Mouse (Mus musculus): ENCODE results near the gene Ctdsp1. TPM values are rescaled to one million over a fixed set of nuclear protein-coding genes. Genes with fewer than 3 reads are reported as not detected.

The Ctdsp1 gene
- total RNA-seq, 2 experiments from 2014 or later = 26.8 to 65.0 TPM

DNA sequence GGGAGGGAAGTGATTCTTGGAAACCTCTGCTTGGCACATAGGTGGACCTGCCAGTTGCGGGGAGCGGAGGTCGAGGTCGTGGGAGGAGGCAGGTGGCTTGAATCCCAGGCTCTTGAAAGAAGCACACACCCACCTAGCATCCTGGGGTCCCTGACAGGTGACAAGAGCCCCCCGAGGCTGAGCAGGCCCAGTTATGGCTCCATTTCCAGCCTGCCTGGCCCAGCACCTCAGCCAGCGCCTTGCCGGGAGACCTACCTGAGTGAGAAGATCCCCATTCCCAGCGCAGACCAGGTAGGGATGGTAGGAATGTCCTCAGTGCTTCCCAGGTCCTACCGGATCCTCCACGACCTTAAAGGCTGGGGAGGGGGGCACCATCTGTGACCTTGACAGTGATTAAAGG is 15.7 kb upstream of the Ctdsp1 start:
- no peak for ATAC-seq (replicated peaks; ENCODE audit: low FRiP score, poor library complexity, severe bottlenecking)

DNA sequence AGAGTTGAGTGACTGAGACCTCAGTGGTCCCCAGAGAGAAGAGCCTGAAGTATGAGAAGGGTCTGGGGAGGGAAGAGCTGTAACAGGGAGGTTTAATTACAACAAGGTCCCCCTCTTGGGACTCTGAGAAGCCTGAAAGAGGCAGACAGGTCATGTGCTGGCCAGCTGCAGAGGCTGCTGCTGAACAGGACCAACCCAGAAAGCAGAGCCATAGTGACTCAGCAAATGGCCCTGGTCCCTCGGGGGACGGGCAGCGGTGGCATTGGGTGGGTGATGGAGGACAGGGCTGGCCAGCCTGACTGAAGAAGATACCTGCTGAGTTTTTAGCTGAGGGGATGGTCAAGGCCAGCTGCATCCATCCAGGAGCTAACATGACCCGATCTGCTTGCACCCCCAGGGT is 14.9 kb upstream of the Ctdsp1 start:
- no peak for ATAC-seq (replicated peaks; ENCODE audit: low FRiP score, poor library complexity, severe bottlenecking)

DNA sequence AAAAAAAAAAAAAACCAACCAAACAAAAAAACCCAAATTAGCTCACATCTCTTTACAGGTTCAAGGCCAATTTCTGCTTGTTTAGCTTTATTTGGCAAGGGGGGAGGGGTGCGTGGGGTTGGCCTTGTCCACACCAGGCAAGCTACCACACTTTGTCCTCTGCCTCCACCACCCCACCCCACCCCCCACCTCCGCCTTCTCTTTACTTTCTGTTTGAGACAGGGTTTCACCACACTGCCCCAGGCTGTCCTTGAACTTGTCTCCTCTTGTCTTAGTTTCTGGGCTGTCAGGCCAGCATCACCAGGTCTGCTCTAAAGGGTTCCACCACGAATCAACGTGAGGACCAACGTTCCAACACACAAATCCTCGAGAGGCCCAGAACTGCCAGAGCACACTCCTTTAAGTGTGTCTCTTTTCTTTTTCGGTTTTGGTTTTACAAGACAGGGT is 12.2 kb upstream of the Ctdsp1 start:
- no peak for ATAC-seq (replicated peaks; ENCODE audit: low FRiP score, poor library complexity, severe bottlenecking)

DNA sequence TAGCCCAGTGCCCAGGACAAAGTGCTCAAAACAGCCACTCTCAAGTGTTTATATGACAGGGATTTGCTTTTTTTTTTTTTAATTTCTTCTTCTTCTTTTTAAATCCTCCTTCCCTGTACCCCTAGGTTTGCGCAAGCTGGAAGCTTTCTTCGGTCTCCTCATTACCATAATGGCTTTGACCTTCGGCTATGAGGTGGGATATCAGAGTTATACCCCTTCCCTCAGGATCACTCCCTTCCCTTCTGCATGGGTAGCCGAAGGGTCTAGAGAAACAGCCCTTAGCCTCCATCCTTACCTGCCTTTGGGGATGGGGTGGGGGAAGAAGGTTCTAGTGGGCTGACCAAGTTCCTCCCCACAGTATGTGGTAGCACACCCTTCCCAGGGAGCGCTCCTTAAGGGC is 10.8 kb upstream of the Ctdsp1 start:
- ATAC-seq (replicated peaks; ENCODE audit: low FRiP score, poor library complexity, severe bottlenecking) = no peak

DNA sequence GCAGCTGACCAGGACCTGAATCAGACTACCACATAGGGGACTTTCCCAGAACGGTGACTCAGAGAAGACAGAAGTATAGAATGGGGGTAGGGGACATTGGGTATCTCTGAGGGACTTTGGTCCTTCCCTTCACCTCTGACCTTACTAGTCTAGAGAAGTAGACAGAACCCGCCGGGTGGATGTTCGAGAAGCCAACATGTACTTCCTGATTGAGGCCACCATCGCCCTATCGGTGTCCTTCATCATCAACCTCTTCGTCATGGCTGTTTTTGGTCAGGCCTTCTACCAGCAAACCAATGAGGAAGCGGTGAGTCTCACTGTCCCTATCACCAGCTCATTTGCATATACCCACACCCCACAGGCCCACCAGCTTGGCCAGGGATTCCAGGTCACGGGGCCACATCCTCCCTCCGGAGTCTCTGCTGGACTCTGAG is 9.7 kb upstream of the Ctdsp1 start:
- no peak for ATAC-seq (replicated peaks; ENCODE audit: low FRiP score, poor library complexity, severe bottlenecking)

DNA sequence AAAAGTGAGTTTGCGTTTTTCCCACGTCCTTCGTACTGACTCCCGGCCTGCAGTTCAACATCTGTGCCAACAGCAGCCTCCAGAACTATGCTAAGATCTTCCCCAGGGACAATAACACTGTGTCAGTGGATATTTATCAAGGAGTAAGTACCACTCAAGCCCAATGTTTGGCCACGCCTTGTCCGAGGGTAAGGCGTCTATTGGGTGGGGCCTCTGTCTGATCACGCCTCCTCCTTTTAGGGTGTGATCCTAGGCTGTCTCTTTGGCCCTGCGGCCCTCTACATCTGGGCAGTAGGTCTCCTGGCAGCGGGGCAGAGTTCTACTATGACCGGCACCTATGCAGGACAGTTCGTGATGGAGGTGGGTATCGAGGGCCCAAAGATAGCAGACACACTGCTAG is 7.9 kb upstream of the Ctdsp1 start:
- no peak for ATAC-seq (replicated peaks; ENCODE audit: low FRiP score, poor library complexity, severe bottlenecking)

DNA sequence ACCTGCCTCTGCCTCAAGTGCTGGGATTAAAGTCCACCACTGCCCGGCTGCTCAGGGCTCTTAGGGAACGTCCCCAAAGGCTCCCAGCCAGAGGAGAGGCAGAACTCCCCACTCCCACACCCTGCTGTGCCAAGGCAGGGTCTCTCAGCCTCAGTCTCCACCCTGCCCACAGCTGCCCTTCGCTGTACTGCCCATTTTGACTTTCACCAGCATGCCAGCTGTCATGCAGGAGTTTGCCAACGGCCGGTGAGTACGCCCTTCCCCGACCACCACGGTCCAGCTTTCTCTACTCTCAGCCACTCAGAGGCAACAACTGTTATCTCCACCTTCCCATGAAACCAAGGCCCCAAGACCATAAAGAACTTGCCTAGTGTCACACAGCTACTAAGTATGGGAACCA is 6.8 kb upstream of the Ctdsp1 start:
- ATAC-seq (replicated peaks; ENCODE audit: low FRiP score, poor library complexity, severe bottlenecking) = no peak

DNA sequence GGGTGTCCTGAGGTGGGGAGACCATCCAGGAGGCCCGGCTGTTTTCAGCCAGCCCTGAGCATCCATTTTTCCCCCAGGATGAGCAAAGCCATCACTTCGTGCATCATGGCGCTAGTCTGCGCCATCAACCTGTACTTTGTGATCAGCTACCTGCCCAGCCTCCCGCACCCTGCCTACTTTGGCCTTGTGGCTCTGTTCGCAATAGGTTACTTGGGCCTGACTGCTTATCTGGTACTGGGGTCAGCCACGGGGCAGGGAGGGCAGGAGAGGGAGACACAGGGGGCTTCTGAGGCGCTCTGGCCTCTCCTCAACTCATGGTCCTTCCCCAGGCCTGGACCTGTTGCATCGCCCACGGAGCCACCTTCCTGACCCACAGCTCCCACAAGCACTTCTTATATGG is 6.2 kb upstream of the Ctdsp1 start:
- ATAC-seq (replicated peaks; ENCODE audit: low FRiP score, poor library complexity, severe bottlenecking) = no peak

DNA sequence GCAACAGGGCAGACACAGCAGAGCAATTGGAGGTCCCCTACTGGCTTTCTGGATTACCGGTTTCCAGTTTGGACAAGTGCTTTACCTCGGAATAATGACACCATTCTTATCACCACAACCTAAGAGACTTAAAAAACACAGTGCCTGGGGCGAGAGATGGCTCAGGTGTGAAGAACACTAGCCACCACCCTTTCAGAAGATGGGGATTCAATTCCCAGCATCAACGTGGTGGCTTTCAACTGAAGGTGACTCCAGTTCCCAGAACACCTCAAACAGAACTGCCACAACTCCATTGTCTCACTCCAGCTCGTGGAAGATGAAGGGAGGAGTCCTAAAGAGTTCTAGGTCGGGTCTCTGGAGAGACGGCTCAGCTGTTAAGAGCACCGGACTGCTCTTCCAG is 5.8 kb upstream of the Ctdsp1 start:
- ATAC-seq (replicated peaks; ENCODE audit: low FRiP score, poor library complexity, severe bottlenecking) = no peak

DNA sequence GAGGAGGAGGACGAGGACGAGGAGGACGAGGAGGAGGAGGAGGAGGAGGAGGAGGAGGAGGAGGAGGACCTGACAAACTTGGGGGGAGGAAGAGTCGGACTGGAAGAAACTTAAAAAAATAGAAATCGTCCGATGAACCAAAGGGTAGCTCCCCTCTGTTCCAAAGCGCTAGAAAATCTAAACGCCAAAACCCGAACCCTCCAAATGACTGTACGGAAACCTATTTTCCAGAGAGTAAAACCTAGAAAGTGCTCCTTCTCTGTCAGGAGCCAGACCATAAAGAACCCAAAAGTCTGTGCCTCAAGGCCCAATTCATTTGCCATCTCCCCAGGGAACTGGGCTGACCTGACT is 5.0 kb upstream of the Ctdsp1 start:
- no peak for ATAC-seq (replicated peaks; ENCODE audit: low FRiP score, poor library complexity, severe bottlenecking)

DNA sequence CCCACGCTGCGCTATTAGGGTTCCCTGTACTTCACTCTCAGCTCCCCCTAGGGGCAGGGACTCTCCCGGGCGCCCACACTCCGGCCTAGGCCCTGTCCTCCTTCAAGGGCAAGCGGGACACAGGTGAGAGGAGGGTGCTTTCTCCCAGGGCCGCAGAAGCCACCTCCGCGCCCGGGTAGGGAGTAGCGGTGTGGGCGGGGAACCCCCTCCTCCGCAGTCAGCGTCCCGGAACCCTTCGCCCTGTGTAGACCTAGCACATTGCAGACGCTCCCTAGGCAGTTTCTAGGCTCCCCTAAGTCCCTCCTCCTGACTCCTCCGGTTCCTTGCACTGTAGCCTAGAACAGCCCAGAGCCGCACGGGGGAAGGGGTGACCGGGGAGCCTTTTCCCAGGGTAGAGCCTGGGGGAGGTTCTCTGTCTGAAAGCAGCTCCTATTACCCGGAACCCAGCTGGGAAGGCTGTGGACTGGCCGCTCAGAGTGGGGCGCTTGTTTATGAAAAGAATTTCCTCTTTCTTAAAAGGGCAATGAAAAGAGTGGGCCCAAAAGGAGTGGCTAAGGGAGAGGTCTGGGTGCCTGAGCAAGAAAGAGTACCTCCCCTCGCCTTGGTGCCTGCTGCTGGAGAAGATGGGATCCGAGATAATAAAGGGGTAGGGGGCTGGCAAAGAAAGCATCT is 4.5 kb upstream of the Ctdsp1 start:
- peak; percentile 74 for ATAC-seq (replicated peaks; ENCODE audit: low FRiP score, poor library complexity, severe bottlenecking)

DNA sequence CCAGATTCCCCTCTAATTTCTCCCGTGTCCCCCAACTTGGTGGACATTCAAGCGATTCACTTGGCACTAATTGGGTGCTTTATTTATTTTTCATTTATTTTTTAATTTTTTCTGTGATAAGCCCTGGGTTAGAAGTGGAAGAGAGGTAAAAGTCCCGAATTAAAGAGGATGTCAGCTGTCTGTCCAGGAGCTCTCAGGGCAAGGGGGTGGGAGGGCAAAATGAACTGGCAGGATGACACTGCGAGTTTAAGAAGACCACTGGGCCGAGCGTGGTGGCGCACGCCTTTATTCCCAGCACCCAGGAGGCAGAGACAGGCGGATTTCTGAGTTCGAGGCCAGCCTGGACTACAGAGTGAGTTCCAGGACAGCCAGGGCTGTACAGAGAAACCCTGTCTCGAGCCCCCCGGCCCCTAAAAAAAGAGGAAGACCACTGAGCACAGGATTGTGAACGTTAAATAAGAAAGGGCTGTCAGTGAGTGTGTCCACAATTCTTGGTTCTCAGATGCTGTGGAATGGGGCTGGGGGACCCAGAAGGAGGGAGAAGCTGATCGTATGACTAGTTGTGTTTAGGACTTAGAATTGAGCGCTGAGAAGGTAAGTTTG is 3.8 kb upstream of the Ctdsp1 start:
- no peak for ATAC-seq (replicated peaks; ENCODE audit: low FRiP score, poor library complexity, severe bottlenecking)

DNA sequence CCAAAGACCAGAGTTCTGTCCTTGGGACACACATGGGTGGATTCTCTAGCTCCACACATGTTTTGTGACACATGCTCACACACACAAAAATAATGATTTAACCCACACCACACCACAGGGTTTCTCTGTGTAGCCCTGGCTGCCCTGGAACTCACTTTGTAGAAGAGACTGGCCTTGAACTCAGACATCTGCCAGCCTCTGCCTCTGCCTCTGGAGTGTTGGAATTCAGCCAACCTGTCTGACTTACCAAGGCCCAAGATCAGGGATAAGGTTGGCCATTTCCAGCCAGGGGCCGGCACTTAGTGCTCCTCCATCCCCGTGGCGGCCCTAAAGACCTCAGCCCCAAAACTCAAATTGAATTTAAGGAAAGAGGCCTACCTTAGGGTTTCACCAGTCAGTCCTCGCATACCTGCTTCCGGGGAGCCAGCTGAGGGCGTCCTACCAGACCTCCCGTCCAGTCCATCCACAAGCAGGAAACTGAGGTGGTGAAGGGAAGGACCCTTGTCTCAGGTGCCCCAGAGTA is 2.9 kb upstream of the Ctdsp1 start:
- ATAC-seq (replicated peaks; ENCODE audit: low FRiP score, poor library complexity, severe bottlenecking) = no peak

DNA sequence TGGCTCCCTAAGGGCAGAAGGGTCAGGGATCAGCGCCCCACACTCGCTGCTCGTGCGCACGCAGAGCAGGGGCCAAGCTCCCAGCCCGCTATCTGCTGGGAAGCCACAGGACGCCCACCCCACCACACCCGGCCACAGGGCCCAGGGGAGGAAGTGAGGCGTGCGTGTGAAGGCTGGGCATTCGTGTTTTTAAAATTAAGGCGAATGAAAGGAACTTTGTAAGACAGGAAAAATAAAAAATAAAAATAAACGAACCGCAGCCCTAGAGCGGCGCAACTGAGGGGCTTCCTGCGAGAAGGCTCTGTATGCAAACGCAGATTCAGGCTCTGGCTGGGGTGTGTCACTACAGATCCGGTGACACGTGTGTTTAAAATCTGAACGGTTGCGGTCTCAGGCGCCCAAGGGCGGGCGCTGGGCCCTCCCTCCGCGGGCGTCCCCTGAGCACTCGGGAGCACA is 1.4 kb upstream of the Ctdsp1 start:
- ATAC-seq (replicated peaks; ENCODE audit: low FRiP score, poor library complexity, severe bottlenecking) = no peak

DNA sequence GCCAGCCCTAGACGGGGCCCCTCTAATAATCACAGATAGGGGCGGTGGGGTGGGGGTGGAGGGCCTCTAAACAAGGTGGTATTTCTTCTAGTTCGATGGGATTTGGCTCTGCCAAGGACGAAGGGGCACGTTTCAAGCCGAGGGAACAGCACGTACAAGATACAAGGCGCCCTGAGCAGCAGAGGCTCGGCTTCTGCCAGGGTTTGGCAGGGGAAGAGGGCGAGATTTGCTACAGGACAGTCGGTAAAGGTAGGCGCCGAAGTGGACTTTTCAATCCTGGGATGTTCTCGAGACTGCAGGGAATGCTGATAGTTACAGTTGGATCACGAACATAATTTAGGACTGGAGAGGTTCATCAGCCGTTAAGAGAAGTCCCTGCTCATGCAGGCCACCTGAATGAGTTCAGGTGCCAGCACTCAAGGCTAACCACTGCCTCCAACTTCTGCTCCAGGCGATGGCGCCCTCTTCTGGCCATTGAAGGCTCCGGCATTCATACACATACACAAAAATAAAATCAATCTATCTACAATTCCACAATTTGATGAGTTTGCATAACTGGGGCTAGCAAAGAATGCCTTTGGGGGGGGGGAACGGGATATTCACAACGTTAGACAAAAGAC is 912 bp upstream of the Ctdsp1 start:
- peak; percentile 27; the same call in 1 of the 2 replicates for ATAC-seq (replicated peaks; ENCODE audit: low FRiP score, poor library complexity, severe bottlenecking)

DNA sequence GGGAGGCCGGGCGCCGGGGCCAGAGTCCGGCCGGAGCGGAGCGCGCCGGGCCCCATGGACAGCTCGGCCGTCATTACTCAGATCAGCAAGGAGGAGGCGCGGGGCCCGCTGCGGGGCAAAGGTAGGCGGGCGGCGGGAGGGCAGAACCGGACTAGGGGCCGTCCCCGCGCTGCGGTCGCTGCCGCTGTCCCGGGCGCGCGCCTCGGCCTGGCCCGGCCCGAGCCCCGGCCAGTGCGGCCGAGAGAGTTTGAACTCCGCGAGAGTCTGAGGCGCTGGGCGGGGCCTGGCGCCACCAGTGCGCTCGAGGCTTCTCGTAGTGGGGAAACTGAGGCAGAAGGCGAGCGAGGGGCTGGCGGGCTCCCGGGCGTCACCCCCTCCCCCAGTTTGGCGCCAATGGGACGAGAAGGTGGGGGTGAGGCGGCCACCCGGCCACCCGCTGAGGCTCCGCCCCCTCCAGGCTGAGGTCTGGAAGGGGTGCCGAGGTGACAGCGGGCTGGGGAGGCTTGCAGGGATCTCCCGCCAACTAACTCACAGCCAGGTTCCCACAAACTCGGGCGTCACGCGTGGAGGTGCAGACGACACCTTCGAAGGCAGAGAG is 634 bp downstream of the Ctdsp1 start:
- peak; percentile 57 for ATAC-seq (replicated peaks; ENCODE audit: low FRiP score, poor library complexity, severe bottlenecking)

DNA sequence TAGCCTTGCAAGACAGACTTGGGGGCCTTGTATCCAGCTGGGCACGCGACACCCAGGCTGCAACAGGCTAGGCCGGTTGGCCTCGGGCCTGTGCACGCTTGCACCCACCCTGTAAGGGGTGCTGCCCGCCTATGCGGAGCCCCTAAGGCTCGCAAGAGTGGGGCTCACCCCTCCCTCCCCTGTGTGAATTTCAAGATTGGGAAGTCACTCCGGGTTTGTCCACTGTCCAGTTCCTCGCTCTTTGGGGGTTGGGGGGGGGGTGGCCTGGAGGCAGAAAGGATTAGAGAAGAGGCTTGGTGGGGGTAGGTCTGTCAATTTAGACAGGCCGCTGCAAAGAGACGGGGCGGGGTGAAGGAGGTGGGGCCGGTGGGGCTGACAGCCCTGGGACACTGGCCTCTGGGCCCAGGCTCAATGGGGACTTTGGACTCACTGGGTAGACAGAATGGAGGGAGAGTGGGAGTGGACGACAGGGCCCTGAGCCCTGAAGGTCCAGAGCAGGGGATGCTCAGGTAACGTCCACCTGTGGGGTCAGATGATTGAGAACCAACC is 1.2 kb downstream of the Ctdsp1 start:
- no peak for ATAC-seq (replicated peaks; ENCODE audit: low FRiP score, poor library complexity, severe bottlenecking)

DNA sequence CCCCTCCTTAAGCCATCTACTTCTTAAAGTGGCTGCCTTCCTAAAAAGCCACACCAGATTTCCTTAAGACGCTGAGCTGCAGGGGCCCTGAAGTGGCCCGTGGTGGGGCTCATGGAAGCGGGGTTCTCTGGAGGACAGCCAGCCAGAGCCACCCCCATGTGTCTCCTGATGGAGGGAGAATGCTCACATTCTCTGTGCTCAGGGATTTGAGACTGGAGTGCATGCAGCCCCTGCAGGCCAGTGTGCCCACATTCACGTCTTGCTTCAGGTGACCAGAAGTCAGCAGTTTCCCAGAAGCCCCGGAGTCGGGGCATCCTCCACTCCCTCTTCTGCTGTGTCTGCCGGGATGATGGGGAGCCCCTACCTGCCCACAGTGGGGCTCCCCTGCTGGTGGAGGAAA is 1.7 kb downstream of the Ctdsp1 start:
- no peak for ATAC-seq (replicated peaks; ENCODE audit: low FRiP score, poor library complexity, severe bottlenecking)

DNA sequence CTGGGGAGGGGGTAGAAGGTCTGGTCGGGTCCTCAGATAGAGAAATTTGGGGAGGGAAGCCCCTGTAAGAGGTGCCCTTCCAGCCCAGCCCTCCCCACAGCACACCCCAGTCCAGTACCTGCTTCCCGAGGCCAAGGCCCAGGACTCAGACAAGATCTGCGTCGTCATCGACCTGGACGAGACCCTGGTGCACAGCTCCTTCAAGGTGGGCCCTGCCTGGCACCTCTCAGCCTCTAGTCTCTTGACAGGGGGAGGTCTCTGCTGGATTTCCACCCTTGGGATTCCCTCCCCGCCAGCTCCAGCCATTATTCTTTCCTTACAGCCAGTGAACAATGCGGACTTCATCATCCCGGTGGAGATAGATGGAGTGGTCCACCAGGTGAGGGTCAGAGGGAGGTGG is 2.4 kb downstream of the Ctdsp1 start:
- ATAC-seq (replicated peaks; ENCODE audit: low FRiP score, poor library complexity, severe bottlenecking) = no peak

DNA sequence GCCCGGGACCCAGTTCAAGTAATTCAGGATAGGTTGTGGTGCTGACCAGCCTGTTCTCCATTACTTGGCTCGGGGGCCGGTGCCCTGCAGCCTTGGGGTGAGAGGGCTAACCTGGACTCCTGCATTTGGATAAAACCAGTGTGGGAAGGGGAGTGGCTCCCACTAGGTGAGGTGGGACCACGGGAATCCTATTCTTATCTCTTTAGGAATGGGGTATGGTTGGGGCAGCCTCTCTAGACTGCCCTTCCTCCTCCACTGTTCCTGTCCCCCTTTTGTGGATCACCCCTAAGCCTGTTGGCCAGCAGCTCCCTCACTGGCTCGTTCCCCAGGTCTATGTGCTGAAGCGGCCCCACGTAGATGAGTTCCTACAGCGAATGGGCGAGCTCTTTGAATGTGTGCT is 3.0 kb downstream of the Ctdsp1 start:
- no peak for ATAC-seq (replicated peaks; ENCODE audit: low FRiP score, poor library complexity, severe bottlenecking)

DNA sequence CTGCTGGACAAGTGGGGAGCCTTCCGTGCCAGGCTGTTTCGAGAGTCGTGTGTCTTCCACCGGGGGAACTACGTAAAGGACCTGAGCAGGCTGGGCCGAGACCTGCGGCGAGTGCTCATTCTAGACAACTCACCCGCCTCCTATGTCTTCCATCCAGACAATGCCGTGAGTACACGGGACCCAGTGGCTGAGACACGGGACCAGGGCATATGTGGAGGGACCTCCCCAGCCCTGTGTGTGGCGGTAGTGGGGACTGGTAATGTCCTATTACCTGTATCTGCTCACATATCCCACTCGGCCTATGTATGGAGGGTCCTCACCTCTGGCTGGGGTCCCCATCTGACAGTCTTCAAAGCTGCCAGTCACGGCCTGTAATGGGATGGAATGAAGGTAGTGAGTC is 3.5 kb downstream of the Ctdsp1 start:
- no peak for ATAC-seq (replicated peaks; ENCODE audit: low FRiP score, poor library complexity, severe bottlenecking)
